Mouse (Mus musculus) bone marrow macrophage, adult 2 months (primary cell): Measurements from ENCODE around the gene Ppp1r14a.

ENCODE experiments used
- CTCF ChIP-seq: IDR thresholded peaks from 2 replicates; pipeline ENCODE4 v1.5.1; 2012; ENCODE audit warnings: low read depth, mild to moderate bottlenecking, low read length, moderate library complexity
- POLR2A ChIP-seq: IDR thresholded peaks from 2 replicates; pipeline ENCODE4 v1.6.1; 2012; ENCODE audit warnings: mild to moderate bottlenecking, low read depth, low read length, borderline replicate concordance

- TF ChIP-seq CTCF (no peak), POLR2A (no peak)
Observed at GRCm38 (mm10) chr7:29309749-29310148, 20.6 kb downstream of the Ppp1r14a start.
